Mouse (Mus musculus) hematopoietic stem cell, adult 5-6 weeks (primary cell): ENCODE data around the gene Shd. TPM values are rescaled to one million over a fixed set of nuclear protein-coding genes. Genes with fewer than 3 reads are reported as not detected.

Source experiments
- ATAC-seq, 2 experiments: fragments of 125-278 bp in 1 of 2; replicated peaks in 1 of 2; 2 replicates each; pipeline ENCODE4 v1.8.0; 2016 to 2017; ENCODE audit warnings: inconsistent platforms in 2 of 2, mild to moderate bottlenecking in 2 of 2, moderate number of reproducible peaks in 2 of 2, low read depth in 1 of 2, moderate TSS enrichment in 1 of 2; ENCODE audit not compliant: low FRiP score in 2 of 2, poor library complexity in 2 of 2, severe bottlenecking in 2 of 2, insufficient read depth in 1 of 2, low TSS enrichment in 1 of 2
- total RNA-seq: library from RNA; stranded (forward); fragments of 172-1452, 232-1000 nt; gene quantifications from 2 replicates; pipeline ENCODE4 v1.2.3, GENCODE M21; 2017

The Shd gene
- total RNA-seq, 1 experiment from 2014 or later: 0.79 TPM

GRCm38 (mm10) chr17:56016382-56016781 is 46.1 kb downstream of the Shd start:
- no peak for ATAC-seq

GRCm38 (mm10) chr17:56016793-56017785 is 46.8 kb downstream of the Shd start:
- ATAC-seq: no peak

GRCm38 (mm10) chr17:56017848-56018247 is 47.6 kb downstream of the Shd start:
- no peak for ATAC-seq

GRCm38 (mm10) chr17:56018347-56019131 is 48.3 kb downstream of the Shd start:
- 0 out of 4 replicates have a peak, but pooled peaks of 1 of the 2 experiments have one; percentile 19 for ATAC-seq

- no peak for ATAC-seq
Observed at GRCm38 (mm10) chr17:56020400-56021084, 50.3 kb downstream of the Shd start.

GRCm38 (mm10) chr17:56021161-56021910 is 51.1 kb downstream of the Shd start:
- peak; percentile 30 to 57; a peak in 3 of 4 replicates for ATAC-seq

GRCm38 (mm10) chr17:56022131-56022988 is 52.1 kb downstream of the Shd start:
- no peak for ATAC-seq

- ATAC-seq: no peak
Observed at GRCm38 (mm10) chr17:56022989-56023290, 52.7 kb downstream of the Shd start.

GRCm38 (mm10) chr17:56023386-56023785 is 53.1 kb downstream of the Shd start:
- peak; percentile 14 to 28; a peak in 1 of 4 replicates for ATAC-seq

- ATAC-seq: no peak
Observed at GRCm38 (mm10) chr17:56024476-56024875, 54.2 kb downstream of the Shd start.

- no peak for ATAC-seq
Observed at GRCm38 (mm10) chr17:56024931-56025330, 54.7 kb downstream of the Shd start.

Other genes starting within 250 kb of the Shd start
- 1.5 and 3.2 TPM in 2 replicates for gene Adgre4, start 220.5 kb upstream of the Shd start, total RNA-seq
- gene Zfp119a, start 91.5 kb upstream of the Shd start, total RNA-seq: 10.6 and 17.1 TPM in 2 replicates
- gene Zfp959, start 78.4 kb upstream of the Shd start, total RNA-seq: 12.4 and 27.8 TPM in 2 replicates
- 7.8 and 8.4 TPM in 2 replicates for gene Zfp119b, start 21.0 kb upstream of the Shd start, total RNA-seq
- gene Ebi3, start 17.8 kb upstream of the Shd start, total RNA-seq: 12.8 and 22.6 TPM in 2 replicates
- 24.3 and 29.5 TPM in 2 replicates for gene Yju2, start 11.4 kb upstream of the Shd start, total RNA-seq
- gene Fsd1, start 16.0 kb downstream of the Shd start, total RNA-seq: not detected in 2 replicates
- gene Stap2, start 35.1 kb downstream of the Shd start, total RNA-seq: 1.1 and 1.9 TPM in 2 replicates
- 73.7 and 97.0 TPM in 2 replicates for gene Mpnd, start 35.2 kb downstream of the Shd start, total RNA-seq
- 29.6 and 37.1 TPM in 2 replicates for gene Sh3gl1, start 66.2 kb downstream of the Shd start, total RNA-seq
- 24.5 and 29.7 TPM in 2 replicates for gene Chaf1a, start 70.0 kb downstream of the Shd start, total RNA-seq
- gene Ubxn6, start 104.6 kb downstream of the Shd start, total RNA-seq: 22.1 and 51.5 TPM in 2 replicates
- gene Hdgfl2, start 109.2 kb downstream of the Shd start, total RNA-seq: 73.0 and 136 TPM in 2 replicates
- gene Plin4, start 139.3 kb downstream of the Shd start, total RNA-seq: not detected in 2 replicates
- gene Plin5, start 147.1 kb downstream of the Shd start, total RNA-seq: not detected in 2 replicates
- gene Lrg1, start 151.5 kb downstream of the Shd start, total RNA-seq: 1.9 and 5.6 TPM in 2 replicates
- 0.99 and 2.1 TPM in 2 replicates for gene Sema6b, start 169.9 kb downstream of the Shd start, total RNA-seq
- 2.6 and 2.9 TPM in 2 replicates for gene Tnfaip8l1, start 192.0 kb downstream of the Shd start, total RNA-seq
- 21.7 and 31.0 TPM in 2 replicates for gene Mydgf, start 213.5 kb downstream of the Shd start, total RNA-seq
- gene Dpp9, start 248.4 kb downstream of the Shd start, total RNA-seq: 9.7 TPM in 2 replicates